ENCODE assay signal across 8 mouse cellular contexts in genomic region chr2:129801231-129802029, GRCm38 (mm10). TPM values are rescaled to one million over a fixed set of nuclear protein-coding genes. Genes with fewer than 3 reads are reported as not detected.
DNase-seq lines count a peak whose midpoint lies in the region; ATAC-seq and TF ChIP-seq lines count a peak whose summit lies in the region.

No protein-coding gene starts in this region.

- TF ChIP-seq CTCF in MEL (IDR thresholded peaks at IDR 0.05 in 2 of 3, conservative IDR thresholded peaks at IDR 0.05 in 1 of 3; ENCODE audit: control insufficient read depth in 1 of 3, insufficient read depth in 1 of 3, low read depth in 2 of 3, low read length in 3 of 3, poor library complexity in 1 of 3, severe bottlenecking in 1 of 3) = no peak
- TF ChIP-seq CTCF in cerebellum, adult 2 months (IDR thresholded peaks at IDR 0.05; ENCODE audit: borderline replicate concordance, insufficient read depth, low read depth, low read length) = no peak
- TF ChIP-seq CTCF in lung, embryonic 14.5 days (IDR thresholded peaks at IDR 0.05; ENCODE audit: low read depth) = no peak

- peak overlapping the region; percentile 75 for H3K27ac ChIP-seq in MEL (ENCODE audit: control insufficient read depth, low read depth, low read length)
- H3K27ac ChIP-seq in cerebellum, adult 2 months (ENCODE audit: insufficient read depth, low read length) = peak overlapping the region; percentile 94
- peak overlapping the region; percentile 98 for H3K27ac ChIP-seq in lung, embryonic 14.5 days (ENCODE audit: low read depth)

- peaks cover 0 to 14% of the 10 kb centered on the region in 2 experiments; a peak in 3 of 4 replicates for H3K4me1 ChIP-seq in MEL (ENCODE audit: control insufficient read depth in 1 of 2, insufficient read depth in 2 of 2, low read length in 2 of 2)
- H3K4me1 ChIP-seq in cerebellum, adult 2 months (ENCODE audit: control insufficient read depth, insufficient read depth, low read length) = peaks cover 13% of the 10 kb centered on the region
- peaks cover 8% of the 10 kb centered on the region for H3K4me1 ChIP-seq in lung, embryonic 14.5 days (ENCODE audit: insufficient read depth)

- WGBS in cerebellum, adult 2 months = under 1% methylated on average over 73 of the region's 73 CpGs
- under 1% methylated on average over 73 of the region's 73 CpGs for WGBS in lung, embryonic 14.5 days

- H3K79me2 ChIP-seq in MEL (ENCODE audit: control insufficient read depth, insufficient read depth, low read length, poor library complexity) = peaks cover 28% of the 10 kb centered on the region

- no peaks in the 10 kb centered on the region for H3K9me3 ChIP-seq in MEL (replicated peaks; ENCODE audit: insufficient read depth, low read length)
- H3K9me3 ChIP-seq in lung, embryonic 14.5 days (ENCODE audit: low read depth, low read length) = no peaks in the 10 kb centered on the region

- peak overlapping the region; percentile 91 for H3K9ac ChIP-seq in MEL (ENCODE audit: control insufficient read depth, low read depth, low read length, poor library complexity, severe bottlenecking)
- H3K9ac ChIP-seq in lung, embryonic 14.5 days = peak overlapping the region; percentile 92

- no peak for TF ChIP-seq EP300 in MEL (IDR thresholded peaks at IDR 0.05; ENCODE audit: low read depth in 1 of 2, low read length in 2 of 2)

- ATAC-seq in lung, embryonic 14.5 days (ENCODE audit: insufficient read depth) = peak; percentile 76
- peak; percentile 55; the same call in 1 of the 2 replicates for ATAC-seq in neutrophil, adult 5-6 weeks (ENCODE audit: extremely low read depth, insufficient number of reproducible peaks, low FRiP score, poor library complexity, severe bottlenecking)

- H3K4me2 ChIP-seq in lung, embryonic 14.5 days = peak overlapping the region; percentile 88

- peaks cover 0 to 18% of the 10 kb centered on the region in 2 experiments; a peak in 2 of 4 replicates for H3K36me3 ChIP-seq in MEL (ENCODE audit: control insufficient read depth in 1 of 2, insufficient read depth in 2 of 2, low read length in 2 of 2)
- H3K36me3 ChIP-seq in lung, embryonic 14.5 days (ENCODE audit: insufficient read depth) = peaks cover 29% of the 10 kb centered on the region

- DNase-seq in MEL (ENCODE audit: low read depth, low spot score) = peak; percentile 85
- DNase-seq in cerebellum, adult 2 months = peak; percentile 91 to 97
- DNase-seq in forelimb bud, embryonic 11.5 days (ENCODE audit: low read depth, low spot score) = peak; percentile 79
- DNase-seq in heart, postnatal 4 days = peak; percentile 96
- DNase-seq in layer of hippocampus, adult 8-10 months (ENCODE audit: low spot score in 2 of 2) = peak; percentile 82 to 91
- DNase-seq in lung, embryonic 14.5 days = peak; percentile 91
- DNase-seq in testis, postnatal 14 days (ENCODE audit: low spot score) = peak; percentile 92

- H3K4me3 ChIP-seq in MEL (ENCODE audit: control insufficient read depth in 1 of 2, insufficient read depth in 1 of 2, low read depth in 2 of 2, low read length in 2 of 2) = peak overlapping the region; percentile 72 to 96
- H3K4me3 ChIP-seq in cerebellum, adult 2 months (replicated peaks; ENCODE audit: insufficient read depth, low read depth, low read length) = peak overlapping the region; percentile 99
- peak overlapping the region; percentile 75 for H3K4me3 ChIP-seq in lung, embryonic 14.5 days (ENCODE audit: low read depth, low read length)

- TF ChIP-seq POLR2A in MEL (IDR thresholded peaks at IDR 0.05; ENCODE audit: control insufficient read depth in 1 of 2, insufficient read depth in 1 of 2, low read depth in 1 of 2, low read length in 2 of 2, poor library complexity in 1 of 2) = peak in 1 of 2 experiments; percentile 40; a peak in 1 of 4 replicates
- TF ChIP-seq POLR2A in cerebellum, adult 2 months (IDR thresholded peaks at IDR 0.05; ENCODE audit: borderline replicate concordance, insufficient read depth, low read length) = no peak

- no peaks in the 10 kb centered on the region for H3K27me3 ChIP-seq in MEL (ENCODE audit: control insufficient read depth in 1 of 2, insufficient read depth in 2 of 2, low read length in 2 of 2)
- H3K27me3 ChIP-seq in cerebellum, adult 2 months (ENCODE audit: control insufficient read depth, insufficient read depth, low read length) = no peaks in the 10 kb centered on the region
- H3K27me3 ChIP-seq in lung, embryonic 14.5 days (ENCODE audit: insufficient read depth, low read length) = no peaks in the 10 kb centered on the region

- no peak for TF ChIP-seq RAD21 in MEL (IDR thresholded peaks at IDR 0.05; ENCODE audit: low read depth, low read length)

TF ChIP-seq in MEL, 35 proteins besides CTCF, POLR2A, EP300 and RAD21:
- TF ChIP-seq UBTF (IDR thresholded peaks at IDR 0.05; ENCODE audit: borderline replicate concordance, insufficient read depth, low read depth, low read length) (peak; percentile 73; the same call in 1 of the 2 replicates), KAT2A (conservative IDR thresholded peaks at IDR 0.05; ENCODE audit: low read depth, low read length) (no peak), MYB (IDR thresholded peaks at IDR 0.05; ENCODE audit: low read depth, low read length) (peak; percentile 13; the same call in 1 of the 2 replicates), ZMIZ1 (IDR thresholded peaks at IDR 0.05; ENCODE audit: low read depth, low read length) (no peak), E2F4 (IDR thresholded peaks at IDR 0.05; ENCODE audit: borderline replicate concordance, low read depth, low read length) (0 out of 2 replicates have a peak, but pooled peaks have one; percentile 61), MAFK (IDR thresholded peaks at IDR 0.05; ENCODE audit: borderline replicate concordance, low read depth, low read length) (no peak), TBP (IDR thresholded peaks at IDR 0.05; ENCODE audit: low read depth, low read length) (no peak), ZKSCAN1 (IDR thresholded peaks at IDR 0.05; ENCODE audit: low read depth, low read length) (no peak), BHLHE40 (IDR thresholded peaks at IDR 0.05; ENCODE audit: borderline replicate concordance, low read depth, low read length) (no peak), MYC (IDR thresholded peaks at IDR 0.05; ENCODE audit: low read depth, low read length) (no peak), MAZ (IDR thresholded peaks at IDR 0.05; ENCODE audit: low read depth, low read length) (peak; percentile 97), USF1 (IDR thresholded peaks at IDR 0.05; ENCODE audit: low read depth, low read length) (no peak), POLR2AphosphoS2 (IDR thresholded peaks at IDR 0.05; ENCODE audit: low read length) (no peak), CHD1 (IDR thresholded peaks at IDR 0.05; ENCODE audit: low read depth, low read length) (no peak), MXI1 (IDR thresholded peaks at IDR 0.05; ENCODE audit: low read depth, low read length) (peak; percentile 77), NRF1 (IDR thresholded peaks at IDR 0.05; ENCODE audit: insufficient read depth, low read depth, low read length, poor library complexity, severe bottlenecking) (no peak), GATA1 (IDR thresholded peaks at IDR 0.05; ENCODE audit: low read depth, low read length) (no peak), USF2 (IDR thresholded peaks at IDR 0.05; ENCODE audit: borderline replicate concordance in 1 of 2, insufficient read depth in 1 of 2, low read depth in 1 of 2, low read length in 2 of 2) (no peak), MEF2A (IDR thresholded peaks at IDR 0.05; ENCODE audit: extremely low read depth, insufficient replicate concordance, low read depth, low read length, poor library complexity, severe bottlenecking) (no peak), ZC3H11A (IDR thresholded peaks at IDR 0.05; ENCODE audit: low read depth, low read length) (no peak), JUND (IDR thresholded peaks at IDR 0.05; ENCODE audit: low read depth, low read length) (no peak), GABPA (IDR thresholded peaks at IDR 0.05; ENCODE audit: low read depth, low read length) (no peak), ETS1 (IDR thresholded peaks at IDR 0.05; ENCODE audit: low read depth, low read length) (0 out of 2 replicates have a peak, but pooled peaks have one; percentile 29), NELFE (IDR thresholded peaks at IDR 0.05; ENCODE audit: low read depth, low read length) (peak; percentile 32; the same call in 1 of the 2 replicates), RCOR1 (IDR thresholded peaks at IDR 0.05; ENCODE audit: low read depth, low read length) (no peak), SIN3A (IDR thresholded peaks at IDR 0.05; ENCODE audit: low read length) (peak; percentile 82), MAX (IDR thresholded peaks at IDR 0.05; ENCODE audit: low read length) (no peak), HCFC1 (IDR thresholded peaks at IDR 0.05; ENCODE audit: low read depth, low read length) (peak; percentile 82), ELF1 (IDR thresholded peaks at IDR 0.05; ENCODE audit: low read depth, low read length) (peak; percentile 44; the same call in 1 of the 2 replicates), SMC3 (IDR thresholded peaks at IDR 0.05; ENCODE audit: low read depth, low read length) (no peak), POLR2AphosphoS5 (IDR thresholded peaks at IDR 0.05; ENCODE audit: borderline replicate concordance, low read depth, low read length) (no peak), TAL1 (IDR thresholded peaks at IDR 0.05; ENCODE audit: low read length) (no peak), TCF12 (IDR thresholded peaks at IDR 0.05; ENCODE audit: low read depth, low read length) (peak; percentile 31; the same call in 1 of the 2 replicates)

RNA-seq across cellular contexts. Expression of gene Stk35, which starts 1.1 kb away (rescaled TPM):
- 7.6 and 8.7 TPM in 2 replicates for total RNA-seq in MEL (2012; rRNA removed)
- polyA plus RNA-seq in MEL (2012; ENCODE audit: insufficient read depth in 1 of 2, insufficient read length in 2 of 2, low read depth in 1 of 2, low replicate concordance in 2 of 2, missing spikeins in 1 of 2) = 10 to 100 TPM; 26.6 to 28.6 TPM
- 29.0 and 29.5 TPM in 2 replicates for polyA plus RNA-seq in cerebellum, adult 2 months (2012; rRNA removed)
- total RNA-seq in heart, postnatal 4 days (2021) = 10 to 100 TPM; 20.2 to 21.3 TPM
- total RNA-seq in layer of hippocampus, adult 8-10 months (2022) = 10 to 100 TPM; 29.8 to 33.6 (median 30.9) TPM
- 15.6 and 17.1 TPM in 2 replicates for polyA plus RNA-seq in lung, embryonic 14.5 days (2014; fragmentation: Nextera tagmentation; extraction: Ambion mirVana)
- 8.3 and 11.2 TPM in 2 replicates for total RNA-seq in neutrophil, adult 5-6 weeks (2017)

Comparison
In these comparisons a context has a peak if more than half of its experiments do, and no peak if none do; other contexts are left out.
1. Peak in every context shown above with its lines: DNase-seq, ATAC-seq, H3K4me3 ChIP-seq and H3K27ac ChIP-seq.